Mouse (Mus musculus) CD4-positive, CD25-positive, alpha-beta regulatory T cell, adult 2 months (primary cell): ENCODE data around the gene Fgfrl1.
"Not testable (repeated sequence)": the region's sequence is repeated elsewhere in the genome, so short reads cannot be mapped to it uniquely, and the experiment has no call there.

Source experiments
- DNase-seq: peaks from one replicate; pipeline ENCODE4 v3.0.0-alpha.2; 2012; ENCODE audit warnings: low read depth, low spot score

Fgfrl1 gene

DNA sequence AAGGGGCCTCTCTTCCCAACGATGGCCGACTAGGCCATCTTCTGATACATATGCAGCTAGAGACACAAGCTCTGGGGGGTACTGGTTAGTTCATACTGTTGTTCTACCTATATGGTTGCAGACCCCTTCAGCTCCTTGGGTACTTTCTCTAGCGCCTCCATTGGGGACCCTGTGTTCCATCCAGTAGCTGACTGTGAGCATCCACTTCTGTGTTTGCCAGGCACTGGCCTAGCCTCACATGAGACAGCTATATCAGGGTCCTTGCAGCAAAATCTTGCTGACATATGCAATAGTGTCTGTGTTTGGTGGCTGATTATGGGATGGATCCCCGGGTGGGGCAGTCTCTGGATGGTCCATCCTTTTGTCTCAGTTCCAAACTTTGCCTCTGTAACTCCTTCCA lies 59.1 kb downstream of the Fgfrl1 start:
- DNase-seq = not testable (repeated sequence)
